Mouse (Mus musculus) C2C12 (cell line): ENCODE data around the gene Stk36. TPM values are rescaled to one million over a fixed set of nuclear protein-coding genes. Genes with fewer than 3 reads are reported as not detected.

ENCODE experiments used
- H3K27me3 ChIP-seq: one replicate; pipeline ENCODE4 v1.6.1; 2011; ENCODE audit not compliant: control insufficient read depth, insufficient read depth, insufficient read length
- H3K36me3 ChIP-seq: one replicate; pipeline ENCODE4 v1.6.1; 2011; ENCODE audit not compliant: control insufficient read depth, insufficient read depth
- H3K4me3 ChIP-seq: one replicate; pipeline ENCODE4 v1.5.1; 2011; ENCODE audit warnings: mild to moderate bottlenecking, control low read depth; ENCODE audit not compliant: poor library complexity, insufficient read depth, severe bottlenecking
- H3K79me2 ChIP-seq: one replicate; pipeline ENCODE4 v1.6.1; 2011; ENCODE audit not compliant: control insufficient read depth, insufficient read depth
- H3K79me3 ChIP-seq: one replicate; pipeline ENCODE4 v1.6.1; 2011; ENCODE audit warnings: low read depth, control low read depth
- H3ac ChIP-seq: one replicate; pipeline ENCODE3; 2011; ENCODE audit warnings: low read depth; ENCODE audit not compliant: control insufficient read depth, insufficient read length
- CEBPB ChIP-seq: IDR thresholded peaks from one replicate; pipeline ENCODE4 v1.6.1; 2011; ENCODE audit warnings: low read depth, mild to moderate bottlenecking, control low read depth, moderate library complexity
- CTCF ChIP-seq: IDR thresholded peaks from one replicate; pipeline ENCODE4 v1.5.1; 2011; ENCODE audit not compliant: control insufficient read depth, insufficient read depth, insufficient read length
- FOSL1 ChIP-seq: IDR thresholded peaks from one replicate; pipeline ENCODE4 v1.8.0; 2011; ENCODE audit warnings: mild to moderate bottlenecking, low read length; ENCODE audit not compliant: poor library complexity, insufficient read depth, severe bottlenecking
- MAX ChIP-seq: IDR thresholded peaks from one replicate; pipeline ENCODE4 v1.6.1; 2011; ENCODE audit warnings: mild to moderate bottlenecking, control low read depth
- MYOD1 ChIP-seq: IDR thresholded peaks from one replicate; pipeline ENCODE4 v1.6.1; 2011; ENCODE audit warnings: low read depth; ENCODE audit not compliant: control insufficient read depth, insufficient read length
- MYOG ChIP-seq: IDR thresholded peaks from one replicate; pipeline ENCODE4 v1.6.1; 2011; ENCODE audit not compliant: control insufficient read depth, insufficient read length; ENCODE audit errors: extremely low read depth
- USF1 ChIP-seq: IDR thresholded peaks from one replicate; pipeline ENCODE4 v1.6.1; 2011; ENCODE audit warnings: low read depth, mild to moderate bottlenecking, control low read depth, moderate library complexity
- long read RNA-seq, 2 experiments: library from polyadenylated mRNA; unstranded; transcript quantifications; one replicate each; pipeline ENCODE4 v2.0.0; 2019 to 2020
- polyA plus RNA-seq: library from polyadenylated mRNA; unstranded; fragments of >200 nt; fragmentation: generic; extraction: Trizol; gene quantifications from one replicate; pipeline ENCODE4 v1.2.1, GENCODE M21; 2012; ENCODE audit warnings: missing spikeins

Gene Stk36
- 2.7 TPM for polyA plus RNA-seq
- long read RNA-seq, experiment 1, partial matches to known transcripts: 2 of 2 reads
- long read RNA-seq, experiment 1, other reads (novel, unspliced or antisense): 0 of 2 reads
- long read RNA-seq, experiment 2, partial matches to known transcripts: 4 of 8 reads
- long read RNA-seq, experiment 2, other reads (novel, unspliced or antisense): 4 of 8 reads

DNA sequence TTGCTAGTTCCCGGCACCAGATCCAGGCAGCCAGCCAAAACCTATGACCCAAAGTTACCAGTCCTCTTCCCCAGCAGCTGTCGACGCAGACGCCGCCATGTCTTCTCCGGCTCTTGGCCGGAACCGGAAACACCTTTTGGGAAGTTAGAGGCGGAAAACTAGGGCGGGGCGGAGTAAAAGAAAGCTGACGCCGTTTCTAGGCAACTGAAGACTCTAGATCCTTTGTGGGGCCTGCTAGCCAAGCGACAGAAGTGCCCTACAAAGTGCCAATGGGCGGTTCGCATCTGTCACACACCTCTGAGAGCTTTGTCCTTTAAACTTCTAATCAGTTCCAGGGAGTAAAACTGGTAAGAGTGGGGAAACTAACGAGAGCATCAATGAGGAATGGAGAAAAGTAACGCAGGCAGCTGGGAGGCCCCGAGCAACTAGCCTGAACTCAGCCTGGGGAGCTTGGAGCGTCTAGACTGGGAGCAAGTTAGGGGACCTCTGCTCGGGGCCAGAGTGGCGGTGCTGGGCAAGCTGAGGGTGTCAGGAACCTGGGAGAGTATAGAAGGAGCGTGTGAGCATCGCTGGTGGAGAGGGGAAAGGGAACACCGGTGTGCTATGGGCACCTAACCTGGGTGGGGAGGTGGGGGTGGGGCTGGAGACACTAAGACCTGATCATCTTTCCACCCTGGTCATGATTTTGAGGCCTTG is at the start of gene Stk36, which contains the start of gene Rnf25:
Gene Stk36, plus strand, starts transcription at position 179 of the 696 bp plus-strand sequence.
Gene Rnf25, minus strand, starts transcription at position 131 of the 696 bp plus-strand sequence.
- peaks cover 22% of the 10 kb centered on the region for H3K36me3 ChIP-seq
- H3K4me3 ChIP-seq: peak within 1 kb of the TSS; percentile 83
- peaks cover 13% of the 10 kb centered on the region for H3K79me3 ChIP-seq
- no peaks in the 10 kb centered on the region for H3K27me3 ChIP-seq
- TF ChIP-seq FOSL1: no peak
- TF ChIP-seq USF1: no peak
- no peak for TF ChIP-seq MAX
- no peak for TF ChIP-seq MYOD1
- TF ChIP-seq CTCF: no peak
- TF ChIP-seq CEBPB: no peak
- TF ChIP-seq MYOG: no peak
- peak within 1 kb of the TSS; percentile 81 for H3ac ChIP-seq
- peaks cover 21% of the 10 kb centered on the region for H3K79me2 ChIP-seq

GRCm38 (mm10) chr1:74559061-74559460 is 42.2 kb upstream of the Stk36 start:
- H3K36me3 ChIP-seq: peaks cover 2% of the 10 kb centered on the region
- no peaks in the 10 kb centered on the region for H3K27me3 ChIP-seq
- no peak overlapping the region for H3K4me3 ChIP-seq
- no peaks in the 10 kb centered on the region for H3K79me3 ChIP-seq
- no peaks in the 10 kb centered on the region for H3K79me2 ChIP-seq
- no peak for TF ChIP-seq MYOG
- no peak for TF ChIP-seq CTCF
- no peak for TF ChIP-seq MYOD1
- TF ChIP-seq MAX: no peak
- no peak for TF ChIP-seq USF1
- TF ChIP-seq CEBPB: no peak
- TF ChIP-seq FOSL1: no peak
- no peak overlapping the region for H3ac ChIP-seq

- Histone ChIP-seq H3K79me3 (no peaks in the 10 kb centered on the region), H3ac (no peak overlapping the region), H3K79me2 (no peaks in the 10 kb centered on the region), H3K36me3 (peaks cover 55% of the 10 kb centered on the region), H3K4me3 (no peak overlapping the region), H3K27me3 (no peaks in the 10 kb centered on the region)
- TF ChIP-seq CEBPB: no peak
- TF ChIP-seq FOSL1: no peak
- TF ChIP-seq MYOD1: no peak
- no peak for TF ChIP-seq MYOG
- TF ChIP-seq MAX: no peak
- no peak for TF ChIP-seq CTCF
- no peak for TF ChIP-seq USF1
Measured at GRCm38 (mm10) chr1:74565834-74566233, 35.4 kb upstream of the Stk36 start.

GRCm38 (mm10) chr1:74569739-74570719 is 31.2 kb upstream of the Stk36 start:
- H3K27me3 ChIP-seq: no peaks in the 10 kb centered on the region
- H3K79me2 ChIP-seq: peaks cover 11% of the 10 kb centered on the region
- H3K36me3 ChIP-seq: peaks cover 84% of the 10 kb centered on the region
- TF ChIP-seq MAX: no peak
- TF ChIP-seq FOSL1: no peak
- no peak for TF ChIP-seq USF1
- TF ChIP-seq MYOG: no peak
- TF ChIP-seq CTCF: no peak
- TF ChIP-seq MYOD1: no peak
- no peak for TF ChIP-seq CEBPB
- peaks cover 4% of the 10 kb centered on the region for H3K79me3 ChIP-seq
- H3K4me3 ChIP-seq: no peak overlapping the region
- no peak overlapping the region for H3ac ChIP-seq

DNA sequence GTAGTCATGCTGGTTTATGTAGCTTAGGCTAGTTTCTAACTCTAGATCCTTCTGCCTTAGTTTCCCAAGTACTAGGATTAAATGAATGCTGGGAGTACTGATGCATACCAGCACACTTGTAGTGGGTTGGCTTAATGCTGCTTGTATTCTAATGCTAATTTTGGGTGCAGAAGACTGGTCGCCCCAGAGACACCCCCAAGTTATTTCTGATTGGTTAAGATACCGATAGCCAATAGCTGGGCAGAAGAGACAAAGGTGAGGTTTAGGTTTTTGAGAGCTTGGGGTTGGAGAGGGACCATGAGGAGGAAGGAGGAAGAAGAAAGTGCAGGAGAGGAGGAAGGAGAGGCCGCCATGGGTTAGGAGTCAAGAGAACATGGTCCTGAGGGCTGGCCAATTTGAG is 18.6 kb upstream of the Stk36 start:
- Histone ChIP-seq H3ac (no peak overlapping the region), H3K79me3 (peaks cover 45% of the 10 kb centered on the region), H3K27me3 (no peaks in the 10 kb centered on the region), H3K4me3 (no peak overlapping the region), H3K79me2 (peaks cover 64% of the 10 kb centered on the region), H3K36me3 (peaks cover 68% of the 10 kb centered on the region)
- TF ChIP-seq MYOD1 (no peak), USF1 (no peak), CTCF (no peak), MAX (no peak), FOSL1 (no peak), MYOG (no peak), CEBPB (no peak)
